Mouse (Mus musculus) adrenal gland, postnatal 25 days (tissue): Measurements from ENCODE around the gene A2ml1. TPM values are rescaled to one million over a fixed set of nuclear protein-coding genes. Genes with fewer than 3 reads are reported as not detected.
A peak's percentile ranks its signal among the peaks of the same experiment; 100 is the strongest.
"Not testable (repeated sequence)": the region's sequence is repeated elsewhere in the genome, so short reads cannot be mapped to it uniquely, and the experiment has no call there.

Experiments used
- DNase-seq: peaks from one replicate; pipeline ENCODE4 v3.0.0; 2021; ENCODE audit warnings: mixed read lengths
- long read RNA-seq: library from polyadenylated mRNA; stranded (forward); transcript quantifications from one replicate; pipeline ENCODE4 v2.0.0, GENCODE M21; 2021
- total RNA-seq: library from RNA; stranded (reverse); gene quantifications from 2 replicates; pipeline ENCODE4 v1.2.3, GENCODE M21; 2021

The A2ml1 gene
- total RNA-seq, result not detected in 2 replicates
- long read RNA-seq, partial matches to known transcripts, result 0 of 1 reads
- long read RNA-seq, other reads (novel, unspliced or antisense), result 0 of 1 reads

GRCm38 (mm10) chr6:128581508-128581907 lies at the start of gene A2ml1:
Gene A2ml1 (minus strand): TSS chr6:128581608.
- DNase-seq, result no peak

GRCm38 (mm10) chr6:128629771-128630739 lies 48.6 kb upstream of the A2ml1 start:
- not testable (repeated sequence) for DNase-seq

- DNase-seq, result not testable (repeated sequence)
These were observed 43.8 kb upstream of the A2ml1 start for GRCm38 (mm10) chr6:128625246-128625645.

GRCm38 (mm10) chr6:128624425-128624824 lies 43.0 kb upstream of the A2ml1 start:
- no peak for DNase-seq

- not testable (repeated sequence) for DNase-seq
These were observed 42.0 kb upstream of the A2ml1 start, which contains the start of gene Klrb1a for GRCm38 (mm10) chr6:128623433-128623832. Gene Klrb1a (minus strand): TSS chr6:128623533.

GRCm38 (mm10) chr6:128622733-128623132 lies 41.3 kb upstream of the A2ml1 start:
- DNase-seq, result no peak

GRCm38 (mm10) chr6:128606350-128606749 lies 24.9 kb upstream of the A2ml1 start:
- no peak for DNase-seq

GRCm38 (mm10) chr6:128604512-128604911 lies 23.1 kb upstream of the A2ml1 start:
- DNase-seq, result no peak

- DNase-seq, result no peak
These were observed 21.2 kb upstream of the A2ml1 start for GRCm38 (mm10) chr6:128602463-128603201.

- no peak for DNase-seq
These were observed 20.6 kb upstream of the A2ml1 start for GRCm38 (mm10) chr6:128602026-128602425.

- no peak for DNase-seq
These were observed 18.1 kb upstream of the A2ml1 start for GRCm38 (mm10) chr6:128599555-128599954.

GRCm38 (mm10) chr6:128598256-128599047 lies 17.0 kb upstream of the A2ml1 start:
- DNase-seq, result no peak

GRCm38 (mm10) chr6:128597121-128597522 lies 15.7 kb upstream of the A2ml1 start:
- DNase-seq, result peak; percentile 27

- peak; percentile 23 for DNase-seq
These were observed 13.2 kb upstream of the A2ml1 start for GRCm38 (mm10) chr6:128594651-128595050.

- DNase-seq, result no peak
These were observed 8.0 kb upstream of the A2ml1 start for GRCm38 (mm10) chr6:128589426-128589825.

- DNase-seq, result no peak
These were observed 6.2 kb upstream of the A2ml1 start for GRCm38 (mm10) chr6:128587619-128588018.

- no peak for DNase-seq
These were observed 4.3 kb upstream of the A2ml1 start for GRCm38 (mm10) chr6:128585642-128586245.

- peak; percentile 13 for DNase-seq
These were observed 2.8 kb upstream of the A2ml1 start for GRCm38 (mm10) chr6:128584070-128584660.

- no peak for DNase-seq
These were observed 4.1 kb downstream of the A2ml1 start for GRCm38 (mm10) chr6:128577301-128577700.

GRCm38 (mm10) chr6:128566589-128566988 lies 14.8 kb downstream of the A2ml1 start:
- no peak for DNase-seq

- DNase-seq, result no peak
These were observed 27.4 kb downstream of the A2ml1 start for GRCm38 (mm10) chr6:128554049-128554448.
